Mouse (Mus musculus): ENCODE data around the gene Wdr46. TPM values are rescaled to one million over a fixed set of nuclear protein-coding genes. Genes with fewer than 3 reads are reported as not detected.

The Wdr46 gene
- total and polyA plus RNA-seq, 2 experiments from 2014 or later, result 18.9 to 23.2 TPM

GRCm38 (mm10) chr17:33959135-33959534 is 18.7 kb downstream of the Wdr46 start:
- peaks cover 8% of the 10 kb centered on the region; the same call in 1 of the 2 replicates for H3K4me1 ChIP-seq (ENCODE audit: insufficient read depth)
- 96% methylated on average over 13 of the region's 13 CpGs for WGBS
- H3K27me3 ChIP-seq (ENCODE audit: insufficient read depth, low read length), result no peaks in the 10 kb centered on the region
- H3K27ac ChIP-seq (ENCODE audit: low read depth, low read length), result no peak overlapping the region
- no peaks in the 10 kb centered on the region for H3K9me3 ChIP-seq (ENCODE audit: low read length)
- no peak overlapping the region for H3K4me2 ChIP-seq (ENCODE audit: low read depth)
- H3K36me3 ChIP-seq (ENCODE audit: insufficient read depth), result peaks cover 57% of the 10 kb centered on the region
- no peak overlapping the region for H3K4me3 ChIP-seq (ENCODE audit: low read depth, low read length)
- no peak overlapping the region for H3K9ac ChIP-seq
- DNase-seq (no peak), ATAC-seq (no peak)
- no peak for TF ChIP-seq CTCF (IDR thresholded peaks at IDR 0.05; ENCODE audit: low read depth)

- Histone ChIP-seq H3K4me1 (ENCODE audit: insufficient read depth) (no peaks in the 10 kb centered on the region; the same call in 1 of the 2 replicates), H3K4me2 (ENCODE audit: low read depth) (no peak overlapping the region), H3K9ac (no peak overlapping the region), H3K36me3 (ENCODE audit: insufficient read depth) (peaks cover 57% of the 10 kb centered on the region), H3K4me3 (ENCODE audit: low read depth, low read length) (no peak overlapping the region), H3K9me3 (ENCODE audit: low read length) (no peaks in the 10 kb centered on the region), H3K27me3 (ENCODE audit: insufficient read depth, low read length) (no peaks in the 10 kb centered on the region), H3K27ac (ENCODE audit: low read depth, low read length) (no peak overlapping the region)
- ATAC-seq (no peak), DNase-seq (no peak)
- no peak for TF ChIP-seq CTCF (IDR thresholded peaks at IDR 0.05; ENCODE audit: low read depth)
- 94% methylated on average over 15 of the region's 15 CpGs for WGBS
Observed at GRCm38 (mm10) chr17:33959948-33960347, 19.5 kb downstream of the Wdr46 start.

- ATAC-seq (no peak), DNase-seq (no peak)
- H3K4me3 ChIP-seq (ENCODE audit: low read depth, low read length), result no peak overlapping the region
- no peak overlapping the region for H3K4me2 ChIP-seq (ENCODE audit: low read depth)
- no peaks in the 10 kb centered on the region for H3K9me3 ChIP-seq (ENCODE audit: low read length)
- no peak overlapping the region for H3K27ac ChIP-seq (ENCODE audit: low read depth, low read length)
- no peaks in the 10 kb centered on the region for H3K27me3 ChIP-seq (ENCODE audit: insufficient read depth, low read length)
- H3K36me3 ChIP-seq (ENCODE audit: insufficient read depth), result peaks cover 69% of the 10 kb centered on the region
- TF ChIP-seq CTCF (IDR thresholded peaks at IDR 0.05; ENCODE audit: low read depth), result no peak
- H3K4me1 ChIP-seq (ENCODE audit: insufficient read depth), result no peaks in the 10 kb centered on the region
- 93% methylated on average over 7 of the region's 7 CpGs for WGBS
- no peak overlapping the region for H3K9ac ChIP-seq
Observed at GRCm38 (mm10) chr17:33962876-33963275, 22.4 kb downstream of the Wdr46 start.

- H3K27ac ChIP-seq (ENCODE audit: low read depth, low read length), result no peak overlapping the region
- no peak overlapping the region for H3K4me2 ChIP-seq (ENCODE audit: low read depth)
- H3K4me3 ChIP-seq (ENCODE audit: low read depth, low read length), result no peak overlapping the region
- ATAC-seq, result no peak
- WGBS, result 91% methylated on average over 17 of the region's 17 CpGs
- H3K9me3 ChIP-seq (ENCODE audit: low read length), result no peaks in the 10 kb centered on the region
- H3K27me3 ChIP-seq (ENCODE audit: insufficient read depth, low read length), result no peaks in the 10 kb centered on the region
- no peak overlapping the region for H3K9ac ChIP-seq
- H3K4me1 ChIP-seq (ENCODE audit: insufficient read depth), result no peaks in the 10 kb centered on the region
- peaks cover 47% of the 10 kb centered on the region for H3K36me3 ChIP-seq (ENCODE audit: insufficient read depth)
- no peak for TF ChIP-seq CTCF (IDR thresholded peaks at IDR 0.05; ENCODE audit: low read depth)
- DNase-seq, result no peak
Observed at GRCm38 (mm10) chr17:33965082-33965845, 24.8 kb downstream of the Wdr46 start.

DNA sequence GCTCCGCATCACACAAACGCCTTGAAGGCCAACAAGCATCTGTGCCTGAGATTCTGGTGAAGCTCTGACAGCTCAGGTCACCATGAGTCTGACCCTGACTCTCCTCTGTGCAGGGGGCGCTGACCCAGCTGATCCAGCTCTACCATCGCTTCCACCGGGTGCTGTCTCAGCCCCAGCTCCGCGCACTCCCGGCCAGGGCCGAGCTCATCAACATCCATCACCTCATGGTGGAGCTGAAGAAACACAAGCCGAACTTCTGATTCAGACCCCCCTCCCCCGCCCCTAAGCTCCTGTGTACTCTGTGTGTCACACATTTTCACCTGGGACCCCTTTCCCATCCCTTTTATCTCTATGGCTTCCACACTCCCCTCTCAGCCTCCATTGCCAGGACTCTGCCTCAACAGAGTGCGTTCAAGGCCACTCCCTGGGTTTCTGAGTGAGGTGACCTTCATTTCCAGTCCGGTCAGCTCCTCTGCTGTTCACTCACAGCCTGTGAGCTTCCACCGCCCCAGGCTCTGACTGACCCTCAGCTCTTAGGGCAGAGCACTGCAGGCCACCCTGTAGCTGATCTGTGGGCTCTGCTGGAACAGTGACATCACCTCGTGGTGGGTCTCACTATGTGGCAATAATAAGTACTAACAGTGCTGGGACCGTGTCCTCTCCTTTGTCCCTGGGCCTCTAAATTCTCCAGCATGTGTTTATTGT is 25.5 kb downstream of the Wdr46 start:
- Histone ChIP-seq H3K4me3 (ENCODE audit: low read depth, low read length) (no peak overlapping the region), H3K27me3 (ENCODE audit: insufficient read depth, low read length) (no peaks in the 10 kb centered on the region), H3K36me3 (ENCODE audit: insufficient read depth) (peaks cover 40% of the 10 kb centered on the region), H3K4me1 (ENCODE audit: insufficient read depth) (no peaks in the 10 kb centered on the region), H3K9ac (no peak overlapping the region), H3K4me2 (ENCODE audit: low read depth) (no peak overlapping the region), H3K27ac (ENCODE audit: low read depth, low read length) (no peak overlapping the region), H3K9me3 (ENCODE audit: low read length) (no peaks in the 10 kb centered on the region)
- WGBS, result 89% methylated on average over 16 of the region's 16 CpGs
- no peak for TF ChIP-seq CTCF (IDR thresholded peaks at IDR 0.05; ENCODE audit: low read depth)
- ATAC-seq (no peak), DNase-seq (no peak)

GRCm38 (mm10) chr17:33968489-33968888 is 28.0 kb downstream of the Wdr46 start:
- DNase-seq, result peak; percentile 89
- no peaks in the 10 kb centered on the region for H3K27me3 ChIP-seq (ENCODE audit: insufficient read depth, low read length)
- 4% methylated on average over 9 of the region's 9 CpGs for WGBS

GRCm38 (mm10) chr17:33968927-33969326 is 28.5 kb downstream of the Wdr46 start:
- Histone ChIP-seq H3K4me3 (ENCODE audit: low read depth, low read length) (no peak overlapping the region), H3K4me1 (ENCODE audit: insufficient read depth) (no peaks in the 10 kb centered on the region), H3K27me3 (ENCODE audit: insufficient read depth, low read length) (no peaks in the 10 kb centered on the region), H3K27ac (ENCODE audit: low read depth, low read length) (no peak overlapping the region), H3K9me3 (ENCODE audit: low read length) (no peaks in the 10 kb centered on the region), H3K36me3 (ENCODE audit: insufficient read depth) (peaks cover 16% of the 10 kb centered on the region), H3K4me2 (ENCODE audit: low read depth) (no peak overlapping the region), H3K9ac (no peak overlapping the region)
- ATAC-seq (peak; percentile 89), DNase-seq (peak; percentile 69)
- peak; percentile 55 for TF ChIP-seq CTCF (IDR thresholded peaks at IDR 0.05; ENCODE audit: low read depth)
- WGBS, result 32% methylated on average over 5 of the region's 5 CpGs

More at GRCm38 (mm10) chr17:33968489-33968888, 28.0 kb downstream of the Wdr46 start:
- Histone ChIP-seq H3K36me3 (ENCODE audit: insufficient read depth) (peaks cover 17% of the 10 kb centered on the region), H3K4me3 (ENCODE audit: low read depth, low read length) (no peak overlapping the region), H3K9ac (no peak overlapping the region), H3K9me3 (ENCODE audit: low read length) (no peaks in the 10 kb centered on the region), H3K27ac (ENCODE audit: low read depth, low read length) (no peak overlapping the region), H3K4me2 (ENCODE audit: low read depth) (no peak overlapping the region), H3K4me1 (ENCODE audit: insufficient read depth) (no peaks in the 10 kb centered on the region)
- peak; percentile 90 for ATAC-seq
- TF ChIP-seq CTCF (IDR thresholded peaks at IDR 0.05; ENCODE audit: low read depth), result peak; percentile 95
